Mouse (Mus musculus) lung, postnatal 0 days (tissue): ENCODE measurements around the gene Hoxb4. TPM values are rescaled to one million over a fixed set of nuclear protein-coding genes. Genes with fewer than 3 reads are reported as not detected.

Experiments
- ATAC-seq: fragments of 200-750 bp; cut with Nextera tagmentation; 2 replicates; pipeline ENCODE4 v1.8.0; 2017; ENCODE audit warnings: moderate library complexity
- DNase-seq: peaks from one replicate; pipeline ENCODE4 v3.0.0-alpha.2; 2016; ENCODE audit warnings: low spot score
- H3K27ac ChIP-seq: fragments of 300-500 bp; sonication (generic); 2 replicates; pipeline ENCODE4 v1.5.1; 2014; ENCODE audit warnings: antibody characterized with exemption, mild to moderate bottlenecking, low read length, mixed read lengths
- H3K27me3 ChIP-seq: fragments of 300-500 bp; sonication (generic); replicated peaks from 2 replicates; pipeline ENCODE4 v1.6.1; 2014; ENCODE audit warnings: low read length, mixed read lengths; ENCODE audit not compliant: insufficient read depth
- H3K36me3 ChIP-seq: fragments of 300-500 bp; sonication (generic); 2 replicates; pipeline ENCODE4 v1.6.1; 2014; ENCODE audit warnings: low read length, mixed read lengths; ENCODE audit not compliant: insufficient read depth
- H3K4me1 ChIP-seq: fragments of 300-500 bp; sonication (generic); 2 replicates; pipeline ENCODE4 v1.6.1; 2014; ENCODE audit warnings: antibody characterized with exemption, low read depth, low read length, mixed read lengths; ENCODE audit not compliant: insufficient read depth
- H3K4me2 ChIP-seq: fragments of 300-500 bp; sonication (generic); replicated peaks from 2 replicates; pipeline ENCODE4 v1.6.1; 2014; ENCODE audit warnings: low read depth, mild to moderate bottlenecking, low read length, moderate library complexity, mixed read lengths
- H3K4me3 ChIP-seq: fragments of 300-500 bp; sonication (generic); 2 replicates; pipeline ENCODE4 v1.5.1; 2014; ENCODE audit warnings: low read depth, low read length
- H3K9ac ChIP-seq: fragments of 300-500 bp; sonication (generic); replicated peaks from 2 replicates; pipeline ENCODE4 v1.6.1; 2014; ENCODE audit warnings: low read depth, mild to moderate bottlenecking
- H3K9me3 ChIP-seq: fragments of 300-500 bp; sonication (generic); 2 replicates; pipeline ENCODE4 v1.6.1; 2016; ENCODE audit warnings: low read length, mixed read lengths
- CTCF ChIP-seq: IDR thresholded peaks from 2 replicates; pipeline ENCODE4 v1.5.1; 2016; ENCODE audit warnings: antibody characterized with exemption, mild to moderate bottlenecking
- EP300 ChIP-seq: IDR thresholded peaks from 2 replicates; pipeline ENCODE4 v1.6.1; 2016; ENCODE audit warnings: antibody characterized with exemption, mild to moderate bottlenecking, control low read depth
- WGBS: fragments of 180-500 bp; shearing (Covaris S2); extraction: QIAGEN DNeasy Blood & Tissue Kit; methylation state at CpG from one replicate; pipeline ENCODE4 v1.1.7; 2014; 5-methylcytosine and 5-hydroxymethylcytosine counted together
- polyA plus RNA-seq: library from polyadenylated mRNA; unstranded; fragments of >200 nt; fragmentation: Nextera tagmentation; extraction: Ambion mirVana; gene quantifications from 2 replicates; pipeline ENCODE4 v1.2.1, GENCODE M21; 2015

Gene Hoxb4
- polyA plus RNA-seq, 1 experiment from 2014 or later, result 2.6 TPM

- Histone ChIP-seq H3K4me2 (no peak overlapping the region), H3K9ac (no peak overlapping the region), H3K27me3 (peaks cover 99% of the 10 kb centered on the region), H3K4me3 (no peak overlapping the region), H3K9me3 (no peaks in the 10 kb centered on the region), H3K27ac (no peak overlapping the region), H3K36me3 (no peaks in the 10 kb centered on the region), H3K4me1 (peaks cover 10% of the 10 kb centered on the region; the same call in 1 of the 2 replicates)
- ATAC-seq, result no peak
- TF ChIP-seq CTCF (no peak), EP300 (no peak)
- WGBS, result 8% methylated on average over 10 of the region's 10 CpGs
- DNase-seq, result no peak
Measured at GRCm38 (mm10) chr11:96274428-96274827, 43.6 kb upstream of the Hoxb4 start.

GRCm38 (mm10) chr11:96275896-96276295, 42.2 kb upstream of the Hoxb4 start:
- Histone ChIP-seq H3K9ac (no peak overlapping the region), H3K4me2 (no peak overlapping the region), H3K4me3 (no peak overlapping the region), H3K36me3 (no peaks in the 10 kb centered on the region), H3K27ac (no peak overlapping the region), H3K27me3 (peaks cover 92% of the 10 kb centered on the region), H3K4me1 (peaks cover 8% of the 10 kb centered on the region; the same call in 1 of the 2 replicates), H3K9me3 (no peaks in the 10 kb centered on the region)
- 7% methylated on average over 4 of the region's 4 CpGs for WGBS
- no peak for TF ChIP-seq CTCF
- TF ChIP-seq EP300, result no peak
- DNase-seq (no peak), ATAC-seq (no peak)

- no peak overlapping the region for H3K4me3 ChIP-seq
- TF ChIP-seq CTCF, result no peak
- TF ChIP-seq EP300, result no peak
- ATAC-seq (no peak), DNase-seq (no peak)
- WGBS, result 3% methylated on average over 35 of the region's 35 CpGs
- H3K4me2 ChIP-seq, result no peak overlapping the region
- no peak overlapping the region for H3K9ac ChIP-seq
- no peak overlapping the region for H3K27ac ChIP-seq
- H3K4me1 ChIP-seq, result no peaks in the 10 kb centered on the region
- H3K9me3 ChIP-seq, result no peaks in the 10 kb centered on the region
- H3K36me3 ChIP-seq, result no peaks in the 10 kb centered on the region
- H3K27me3 ChIP-seq, result peaks cover 87% of the 10 kb centered on the region
Measured at GRCm38 (mm10) chr11:96277151-96278044, 40.7 kb upstream of the Hoxb4 start.

- Histone ChIP-seq H3K4me2 (no peak overlapping the region), H3K4me1 (no peaks in the 10 kb centered on the region), H3K9ac (no peak overlapping the region), H3K4me3 (no peak overlapping the region), H3K9me3 (no peaks in the 10 kb centered on the region), H3K27ac (no peak overlapping the region), H3K27me3 (peaks cover 87% of the 10 kb centered on the region), H3K36me3 (no peaks in the 10 kb centered on the region)
- ATAC-seq (no peak), DNase-seq (no peak)
- TF ChIP-seq EP300, result no peak
- TF ChIP-seq CTCF, result no peak
- 19% methylated on average over 14 of the region's 14 CpGs for WGBS
Measured at GRCm38 (mm10) chr11:96278324-96278723, 39.7 kb upstream of the Hoxb4 start.

- ATAC-seq (peak; percentile 80), DNase-seq (peak; percentile 89)
- Histone ChIP-seq H3K9me3 (no peaks in the 10 kb centered on the region), H3K27me3 (peaks cover 83% of the 10 kb centered on the region), H3K9ac (no peak overlapping the region), H3K4me2 (no peak overlapping the region), H3K4me3 (no peak overlapping the region), H3K27ac (no peak overlapping the region), H3K4me1 (no peaks in the 10 kb centered on the region), H3K36me3 (no peaks in the 10 kb centered on the region)
- TF ChIP-seq EP300 (no peak), CTCF (peak; percentile 86)
- WGBS, result under 1% methylated on average over 9 of the region's 9 CpGs
Measured at GRCm38 (mm10) chr11:96278773-96279172, 39.3 kb upstream of the Hoxb4 start.

GRCm38 (mm10) chr11:96279421-96280233, 38.4 kb upstream of the Hoxb4 start:
- no peak overlapping the region for H3K27ac ChIP-seq
- no peaks in the 10 kb centered on the region for H3K36me3 ChIP-seq
- 9% methylated on average over 31 of the region's 31 CpGs for WGBS
- DNase-seq, result no peak
- H3K9me3 ChIP-seq, result no peaks in the 10 kb centered on the region
- H3K4me3 ChIP-seq, result no peak overlapping the region
- peaks cover 74% of the 10 kb centered on the region for H3K27me3 ChIP-seq
- TF ChIP-seq EP300, result no peak
- no peak for TF ChIP-seq CTCF
- no peak overlapping the region for H3K9ac ChIP-seq
- H3K4me1 ChIP-seq, result no peaks in the 10 kb centered on the region
- no peak overlapping the region for H3K4me2 ChIP-seq
- ATAC-seq, result no peak
